27 mouse cellular contexts compared by ENCODE assay signal in genomic region chr3:30093005-30093404, GRCm38 (mm10).
DNase-seq lines count a peak whose midpoint lies in the region; ATAC-seq lines count a peak whose summit lies in the region.
"Had no signal": no experiment of that assay in that cellular context is flagged by ENCODE, and none has a peak within 500 bp of the region (broad histone marks: within the 10 kb centered on the region; RNA-seq: fewer than 3 reads in every experiment).

No protein-coding gene starts in this region.

- DNase-seq in heart, adult 11 months, result peak; percentile 86
- no peak for DNase-seq in heart, adult 8-10 months (ENCODE audit: low spot score)
- DNase-seq in lung, postnatal 10 days, result peak; percentile 30
- DNase-seq in lung, postnatal 14 days, result no peak
- DNase-seq in limb, embryonic 11.5 days (ENCODE audit: low spot score), result no peak
- no peak for DNase-seq in left cerebral cortex, adult 11 months (ENCODE audit: low spot score)
- DNase-seq in frontal cortex, postnatal 36 days (ENCODE audit: low spot score in 2 of 2), result no peak
- DNase-seq: adrenal gland, adult 8-10 months; B cell, adult 2 months; cerebellum, adult 8-10 months; cerebellum, postnatal 36 days; forebrain, postnatal 0 days; gastrocnemius, postnatal 36 days; heart, postnatal 10 days; liver; right cerebral cortex, postnatal 14 days had no signal

- H3K36me3 ChIP-seq in limb, embryonic 11.5 days (ENCODE audit: control insufficient read depth, insufficient read depth, low read length), result no peaks in the 10 kb centered on the region
- H3K36me3 ChIP-seq: G1E; hindbrain, embryonic 10.5 days; liver, embryonic 15.5 days; lung, embryonic 15.5 days; midbrain, embryonic 12.5 days; neural tube, embryonic 12.5 days had no signal

- H3K4me3 ChIP-seq in limb, embryonic 11.5 days (ENCODE audit: low read depth, low read length), result no peak overlapping the region
- H3K4me3 ChIP-seq: hindbrain, embryonic 10.5 days; liver, embryonic 15.5 days; lung, embryonic 15.5 days; midbrain, embryonic 12.5 days; neural tube, embryonic 12.5 days had no signal

- H3K4me1 ChIP-seq in limb, embryonic 11.5 days (ENCODE audit: control insufficient read depth, insufficient read depth, low read length), result peaks cover 24% of the 10 kb centered on the region
- H3K4me1 ChIP-seq: hindbrain, embryonic 10.5 days; liver, embryonic 15.5 days; midbrain, embryonic 12.5 days; neural tube, embryonic 12.5 days had no signal

- H3K27me3 ChIP-seq in limb, embryonic 11.5 days (ENCODE audit: control insufficient read depth, insufficient read depth, low read length), result no peaks in the 10 kb centered on the region
- H3K27me3 ChIP-seq: CH12.LX; liver, embryonic 15.5 days; lung, embryonic 15.5 days; midbrain, embryonic 12.5 days; neural tube, embryonic 12.5 days had no signal

- H3K9me3 ChIP-seq in limb, embryonic 11.5 days (ENCODE audit: control insufficient read depth, low read length), result no peaks in the 10 kb centered on the region
- H3K9me3 ChIP-seq: G1E; hindbrain, embryonic 10.5 days; liver, embryonic 15.5 days; lung, embryonic 15.5 days; midbrain, embryonic 12.5 days; neural tube, embryonic 12.5 days had no signal

- no peak for ATAC-seq in limb, embryonic 11.5 days (ENCODE audit: insufficient number of reproducible peaks, low FRiP score, low TSS enrichment, low read depth)
- ATAC-seq: forebrain, postnatal 0 days; hindbrain, postnatal 0 days; intestine, embryonic 16.5 days; Patski had no signal

- no peak overlapping the region for H3K4me2 ChIP-seq in limb, embryonic 11.5 days (ENCODE audit: low read depth, severe bottlenecking)
- H3K4me2 ChIP-seq: heart, embryonic 11.5 days; liver, embryonic 15.5 days; lung, embryonic 15.5 days; midbrain, embryonic 12.5 days; neural tube, embryonic 12.5 days had no signal

- WGBS in limb, embryonic 11.5 days, result 54% methylated on average over 1 of the region's 1 CpGs

- no peak overlapping the region for H3K9ac ChIP-seq in limb, embryonic 11.5 days (ENCODE audit: low read length)
- H3K9ac ChIP-seq: forebrain, postnatal 0 days; liver, embryonic 15.5 days; lung, embryonic 15.5 days; midbrain, embryonic 12.5 days; neural tube, embryonic 12.5 days had no signal

- H3K27ac ChIP-seq in limb, embryonic 11.5 days (replicated peaks; ENCODE audit: low read depth, low read length), result 0 out of 2 replicates have a peak overlapping the region, but pooled peaks have one; percentile 21
- H3K27ac ChIP-seq: hindbrain, embryonic 10.5 days; hindbrain, postnatal 0 days; liver, embryonic 15.5 days; lung, embryonic 15.5 days; midbrain, embryonic 12.5 days; neural tube, embryonic 12.5 days had no signal

Comparison
In these comparisons a context has a peak if more than half of its experiments do, and no peak if none do; other contexts are left out.
1. DNase-seq: peak in heart, adult 11 months (single experiment) and lung, postnatal 10 days (single experiment); none in heart, adult 8-10 months (single experiment), lung, postnatal 14 days (single experiment), limb, embryonic 11.5 days (single experiment), left cerebral cortex, adult 11 months (single experiment) and frontal cortex, postnatal 36 days (0 of 2).